10 mouse cellular contexts compared by ENCODE assay signal in the genomic region with DNA sequence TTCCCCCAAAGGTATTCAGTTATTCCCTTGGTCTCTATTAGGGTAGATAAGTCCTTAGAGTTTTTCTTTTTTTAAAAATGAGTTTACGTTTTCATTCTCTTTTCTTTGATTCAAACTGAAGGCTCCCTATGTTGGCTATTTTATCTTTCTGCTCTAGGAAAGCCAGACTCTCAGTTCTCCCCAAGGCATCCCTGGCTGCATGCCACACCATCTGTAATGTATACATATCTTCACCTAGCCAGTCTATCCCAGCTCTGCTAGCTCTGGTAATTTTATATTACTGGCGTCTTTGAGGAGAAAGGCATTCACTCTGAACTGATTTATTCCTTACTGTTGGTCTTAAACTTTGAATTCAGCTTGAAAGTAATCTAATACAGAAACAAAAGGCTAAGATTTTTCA.
DNase-seq lines count a peak whose midpoint lies in the region; ATAC-seq and TF ChIP-seq lines count a peak whose summit lies in the region.
"Had no signal": no experiment of that assay in that cellular context is flagged by ENCODE, and none has a peak within 500 bp of the region (broad histone marks: within the 10 kb centered on the region; RNA-seq: fewer than 3 reads in every experiment).

No protein-coding gene starts in this region.

- no peak overlapping the region for H3K4me3 ChIP-seq in hindbrain, postnatal 0 days (ENCODE audit: low read length)
- no peak overlapping the region for H3K4me3 ChIP-seq in hindbrain, embryonic 16.5 days (ENCODE audit: low read length)
- H3K4me3 ChIP-seq: forebrain, embryonic 15.5 days; hindbrain, embryonic 12.5 days had no signal

- no peak overlapping the region for H3K4me2 ChIP-seq in hindbrain, postnatal 0 days (ENCODE audit: low read depth, low read length)
- H3K4me2 ChIP-seq in hindbrain, embryonic 16.5 days (ENCODE audit: low read length), result no peak overlapping the region
- H3K4me2 ChIP-seq: forebrain, embryonic 15.5 days; hindbrain, embryonic 12.5 days had no signal

- 42% methylated on average over 2 of the region's 2 CpGs for WGBS in hindbrain, postnatal 0 days
- 54% methylated on average over 2 of the region's 2 CpGs for WGBS in hindbrain, embryonic 16.5 days

- no peaks in the 10 kb centered on the region for H3K36me3 ChIP-seq in hindbrain, postnatal 0 days (ENCODE audit: insufficient read depth, low read length)
- no peaks in the 10 kb centered on the region for H3K36me3 ChIP-seq in hindbrain, embryonic 16.5 days (ENCODE audit: control insufficient read depth, insufficient read depth, low read length)
- H3K36me3 ChIP-seq: forebrain, embryonic 15.5 days; hindbrain, embryonic 12.5 days had no signal

- no peak for TF ChIP-seq CTCF in hindbrain, postnatal 0 days (IDR thresholded peaks at IDR 0.05; ENCODE audit: low read depth)

- H3K4me1 ChIP-seq in hindbrain, postnatal 0 days (ENCODE audit: insufficient read depth, low read length), result no peaks in the 10 kb centered on the region
- no peaks in the 10 kb centered on the region for H3K4me1 ChIP-seq in hindbrain, embryonic 16.5 days (ENCODE audit: control insufficient read depth, insufficient read depth, low read depth, low read length)
- H3K4me1 ChIP-seq: forebrain, embryonic 15.5 days; hindbrain, embryonic 12.5 days had no signal

- H3K9ac ChIP-seq in hindbrain, postnatal 0 days (replicated peaks; ENCODE audit: low read length), result no peak overlapping the region
- no peak overlapping the region for H3K9ac ChIP-seq in hindbrain, embryonic 16.5 days (ENCODE audit: low read depth, low read length)
- H3K9ac ChIP-seq: forebrain, embryonic 15.5 days; hindbrain, embryonic 12.5 days had no signal

- no peak for ATAC-seq in hindbrain, postnatal 0 days
- no peak for ATAC-seq in hindbrain, embryonic 16.5 days
- ATAC-seq: forebrain, embryonic 15.5 days had no signal

- H3K27ac ChIP-seq in hindbrain, postnatal 0 days, result no peak overlapping the region; the same call in 1 of the 2 replicates
- no peak overlapping the region for H3K27ac ChIP-seq in hindbrain, embryonic 16.5 days (ENCODE audit: low read depth, low read length)
- H3K27ac ChIP-seq: forebrain, embryonic 15.5 days; hindbrain, embryonic 12.5 days had no signal

- H3K27me3 ChIP-seq in hindbrain, postnatal 0 days (ENCODE audit: insufficient read depth, low read length), result no peaks in the 10 kb centered on the region
- no peaks in the 10 kb centered on the region for H3K27me3 ChIP-seq in hindbrain, embryonic 16.5 days (replicated peaks; ENCODE audit: control insufficient read depth, insufficient read depth, low read length)
- H3K27me3 ChIP-seq: forebrain, embryonic 15.5 days; hindbrain, embryonic 12.5 days had no signal

- peak; percentile 52 for DNase-seq in hindbrain, postnatal 0 days (ENCODE audit: low spot score)
- DNase-seq in cerebellum, postnatal 25 days, result peak; percentile 54 to 81
- DNase-seq in left cerebral cortex, adult 11 months (ENCODE audit: low spot score), result peak; percentile 47
- peak; percentile 66 to 70 for DNase-seq in right cerebral cortex, postnatal 10 days (ENCODE audit: low spot score in 2 of 2)
- no peak for DNase-seq in heart, postnatal 36 days
- DNase-seq in adrenal gland, postnatal 14 days, result no peak
- no peak for DNase-seq in thymus, postnatal 36 days

- intact Hi-C loops in heart, postnatal 36 days (cut with DNase I), result no loop called here

- H3K9me3 ChIP-seq in hindbrain, postnatal 0 days (ENCODE audit: low read length), result no peaks in the 10 kb centered on the region
- H3K9me3 ChIP-seq in hindbrain, embryonic 16.5 days (ENCODE audit: control insufficient read depth, low read length), result no peaks in the 10 kb centered on the region
- H3K9me3 ChIP-seq: forebrain, embryonic 15.5 days; hindbrain, embryonic 12.5 days had no signal

Comparison
In these comparisons a context has a peak if more than half of its experiments do, and no peak if none do; other contexts are left out.
1. DNase-seq: peak in hindbrain, postnatal 0 days (single experiment), cerebellum, postnatal 25 days (2 of 2), left cerebral cortex, adult 11 months (single experiment) and right cerebral cortex, postnatal 10 days (2 of 2); none in heart, postnatal 36 days (0 of 2), adrenal gland, postnatal 14 days (single experiment) and thymus, postnatal 36 days (0 of 2).